Mouse (Mus musculus) natural killer cell, adult 2 months (primary cell): ENCODE measurements around the gene Ccdc89.

Experiments
- DNase-seq, 2 experiments: peaks; one replicate each; pipeline ENCODE4 v3.0.0; 2022; ENCODE audit warnings: low spot score in 2 of 2

Gene Ccdc89

DNA sequence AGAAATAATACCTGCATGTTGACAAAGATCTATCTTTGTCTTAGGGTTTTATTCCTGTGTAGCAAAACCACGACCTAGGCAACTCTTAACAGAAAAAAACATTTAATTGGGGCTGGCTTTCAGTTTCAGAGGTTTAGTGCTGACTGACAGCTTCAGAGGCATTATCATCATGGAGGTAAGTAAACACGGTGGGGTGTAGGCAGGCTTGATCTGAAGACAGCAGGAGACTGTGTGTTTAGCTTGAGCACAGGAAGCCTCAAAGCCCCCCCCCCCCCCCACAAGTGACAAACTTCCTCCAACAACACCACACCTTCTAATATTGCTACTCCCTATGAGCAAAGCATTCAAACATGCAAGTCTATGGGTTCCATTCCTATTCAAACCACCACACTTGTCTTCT is 47.1 kb downstream of the Ccdc89 start:
- no peak for DNase-seq

- DNase-seq, result peak; percentile 99
Observed at GRCm38 (mm10) chr7:90475793-90476312, 49.5 kb downstream of the Ccdc89 start, which contains the start of gene Tmem126b. Gene Tmem126b, minus strand, starts transcription at chr7:90476001.

DNA sequence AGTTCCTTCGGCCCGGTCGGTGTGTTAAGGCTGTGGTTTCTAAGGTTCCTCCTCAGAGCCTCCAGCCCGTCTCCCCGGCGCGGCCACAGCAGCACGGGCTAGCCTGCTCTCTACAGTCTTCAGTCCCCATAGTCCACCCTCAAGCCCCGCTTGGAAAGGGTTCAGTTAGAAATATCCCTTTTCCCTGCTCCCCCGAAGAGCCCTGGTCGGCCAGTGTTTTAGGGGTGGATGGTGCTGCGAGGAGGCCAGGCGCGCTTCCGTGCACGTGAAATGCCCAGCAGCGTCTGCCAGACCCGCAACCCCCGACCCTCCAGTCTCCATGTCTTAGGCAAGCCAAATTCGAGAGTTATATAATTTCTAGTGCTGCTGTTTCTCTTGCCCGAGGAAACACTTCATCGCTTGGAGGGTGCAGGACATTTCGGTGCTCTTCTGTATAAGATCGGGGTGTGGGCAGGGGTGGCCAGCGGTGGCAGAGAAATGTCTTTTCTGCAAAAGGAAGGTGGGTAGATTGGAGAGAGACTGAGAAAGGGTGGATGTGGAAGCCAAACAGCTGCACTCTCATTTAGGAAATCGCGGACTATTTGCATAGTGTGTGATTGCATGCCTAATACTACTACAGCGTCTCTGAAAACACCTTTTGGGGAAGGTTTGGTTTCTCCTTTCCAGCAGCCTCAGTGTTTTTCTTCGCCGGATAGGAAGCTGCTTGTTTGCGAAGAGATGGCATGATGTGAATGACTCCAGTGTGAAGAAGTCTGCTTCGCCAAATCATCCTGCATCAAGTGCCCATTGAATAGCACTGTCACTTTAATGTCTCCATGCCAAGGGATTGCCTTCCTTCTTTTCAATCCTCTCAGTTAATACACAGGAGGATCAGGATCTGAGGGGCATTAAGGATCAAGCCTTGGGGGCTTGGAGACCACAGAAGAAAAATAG is 50.2 kb downstream of the Ccdc89 start, which contains the start of gene Dlg2:
TSS of gene Dlg2 (plus strand) at position 360 of the 933 bp plus-strand sequence.
- DNase-seq, result no peak
